ENCODE assay signal across 8 mouse cellular contexts in the genomic region with DNA sequence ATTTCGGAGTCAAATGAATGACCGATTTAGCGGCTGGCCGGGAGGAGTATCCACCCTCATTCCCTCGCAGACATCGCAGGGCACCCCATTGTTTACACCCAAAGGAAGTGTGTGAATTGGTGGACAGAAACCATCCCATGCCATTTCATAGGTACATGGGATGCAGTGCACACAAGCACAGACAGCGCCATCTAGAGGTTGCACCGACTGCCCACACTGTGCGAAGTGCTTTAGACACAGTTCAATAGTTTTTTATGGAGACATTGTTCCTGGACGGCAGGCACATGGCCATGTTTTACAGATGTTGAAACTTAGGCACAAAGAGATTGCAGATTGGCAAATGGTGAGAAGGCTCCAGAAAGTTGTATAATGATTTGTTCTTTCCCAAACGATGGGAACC. TPM values are rescaled to one million over a fixed set of nuclear protein-coding genes. Genes with fewer than 3 reads are reported as not detected.
DNase-seq lines count a peak whose midpoint lies in the region; ATAC-seq lines count a peak whose summit lies in the region.

No protein-coding gene starts in this region.

- peak overlapping the region; percentile 14; the same call in 1 of the 2 replicates for H3K4me3 ChIP-seq in kidney, embryonic 14.5 days (ENCODE audit: low read length)

- no peaks in the 10 kb centered on the region for H3K9me3 ChIP-seq in kidney, embryonic 14.5 days (ENCODE audit: control insufficient read depth, low read length)

- peak; percentile 81 for ATAC-seq in kidney, embryonic 14.5 days (ENCODE audit: low FRiP score, low TSS enrichment)

- H3K36me3 ChIP-seq in kidney, embryonic 14.5 days (ENCODE audit: control insufficient read depth, insufficient read depth, low read length): no peaks in the 10 kb centered on the region

- WGBS in kidney, embryonic 14.5 days: 23% methylated on average over 11 of the region's 11 CpGs

- H3K9ac ChIP-seq in kidney, embryonic 14.5 days (ENCODE audit: low read depth, low read length): no peak overlapping the region

- H3K27me3 ChIP-seq in kidney, embryonic 14.5 days (ENCODE audit: control insufficient read depth, insufficient read depth, low read length): peaks cover 5% of the 10 kb centered on the region; the same call in 1 of the 2 replicates

- DNase-seq in cerebellum, adult 18-20 months: peak; percentile 44 to 59
- DNase-seq in cerebellum, adult 8-10 months: no peak
- peak; percentile 18 for DNase-seq in urinary bladder, postnatal 14 days (ENCODE audit: low spot score)
- DNase-seq in urinary bladder, postnatal 25 days (ENCODE audit: low spot score): no peak
- DNase-seq in neural tube, embryonic 10.5 days (ENCODE audit: extremely low spot score, low spot score): peak; percentile 38
- DNase-seq in urinary bladder, adult 2 months (ENCODE audit: low spot score): no peak
- no peak for DNase-seq in gastrocnemius, postnatal 25 days

- no peak overlapping the region for H3K27ac ChIP-seq in kidney, embryonic 14.5 days (ENCODE audit: low read depth, low read length)

- H3K4me2 ChIP-seq in kidney, embryonic 14.5 days (replicated peaks; ENCODE audit: low read depth, low read length): peak overlapping the region; percentile 39

- H3K4me1 ChIP-seq in kidney, embryonic 14.5 days (ENCODE audit: control insufficient read depth, insufficient read depth, low read length): no peaks in the 10 kb centered on the region

RNA-seq across cellular contexts. Expression of a gene that starts 5.6 kb away (rescaled TPM):
- 2.8 and 3.6 TPM in 2 replicates for polyA plus RNA-seq in kidney, embryonic 14.5 days (2014; fragmentation: Nextera tagmentation; extraction: Ambion mirVana)
- polyA plus RNA-seq in urinary bladder, adult 2 months (2012; rRNA removed): 5.9 and 6.9 TPM in 2 replicates
- total RNA-seq in gastrocnemius, postnatal 25 days (2021): 10 to 100 TPM; 15.8 to 17.2 TPM

Comparison
In these comparisons a context has a peak if more than half of its experiments do, and no peak if none do; other contexts are left out.
1. DNase-seq: peak in cerebellum, adult 18-20 months (2 of 2), urinary bladder, postnatal 14 days (single experiment) and neural tube, embryonic 10.5 days (single experiment); none in cerebellum, adult 8-10 months (single experiment), urinary bladder, postnatal 25 days (single experiment), urinary bladder, adult 2 months (single experiment) and gastrocnemius, postnatal 25 days (single experiment).